Mouse (Mus musculus) cerebellum, adult 11-12 months (tissue): Measurements from ENCODE around the gene BC029722.
A peak's percentile ranks its signal among the peaks of the same experiment; 100 is the strongest.

Experiments used
- DNase-seq: peaks from one replicate; pipeline ENCODE4 v3.0.0; 2022

BC029722 gene

GRCm38 (mm10) chr2:155818596-155819391, 432 bp downstream of the BC029722 start:
- peak; percentile 96 for DNase-seq

GRCm38 (mm10) chr2:155817301-155818245, 1.7 kb downstream of the BC029722 start:
- peak; percentile 73 for DNase-seq

- DNase-seq: peak; percentile 83
Observed at GRCm38 (mm10) chr2:155816179-155816578, 3.0 kb downstream of the BC029722 start.

- peak; percentile 39 for DNase-seq
Observed at GRCm38 (mm10) chr2:155814829-155815228, 4.4 kb downstream of the BC029722 start.

GRCm38 (mm10) chr2:155812637-155813036, 6.6 kb downstream of the BC029722 start:
- peak; percentile 52 for DNase-seq

GRCm38 (mm10) chr2:155811821-155812396, 7.3 kb downstream of the BC029722 start:
- DNase-seq: peak; percentile 95

GRCm38 (mm10) chr2:155809620-155810019, 9.6 kb downstream of the BC029722 start:
- DNase-seq: no peak

GRCm38 (mm10) chr2:155807408-155807807, 11.8 kb downstream of the BC029722 start:
- DNase-seq: peak; percentile 66

GRCm38 (mm10) chr2:155806548-155806947, 12.7 kb downstream of the BC029722 start:
- DNase-seq: peak; percentile 98

GRCm38 (mm10) chr2:155805925-155806255, 13.3 kb downstream of the BC029722 start:
- DNase-seq: peak; percentile 72

- DNase-seq: peak; percentile 100
Observed at GRCm38 (mm10) chr2:155805231-155805924, 13.8 kb downstream of the BC029722 start.

GRCm38 (mm10) chr2:155804053-155804452, 15.2 kb downstream of the BC029722 start:
- DNase-seq: no peak

- no peak for DNase-seq
Observed at GRCm38 (mm10) chr2:155802761-155803160, 16.5 kb downstream of the BC029722 start.

GRCm38 (mm10) chr2:155798613-155799012, 20.6 kb downstream of the BC029722 start:
- DNase-seq: no peak

GRCm38 (mm10) chr2:155794674-155795445, 24.4 kb downstream of the BC029722 start:
- peak; percentile 99 for DNase-seq

- no peak for DNase-seq
Observed at GRCm38 (mm10) chr2:155792899-155793298, 26.3 kb downstream of the BC029722 start.

GRCm38 (mm10) chr2:155787949-155788931, 31.0 kb downstream of the BC029722 start:
- DNase-seq: peak; percentile 68

- DNase-seq: no peak
Observed at GRCm38 (mm10) chr2:155786905-155787304, 32.3 kb downstream of the BC029722 start.

- DNase-seq: peak; percentile 75
Observed at GRCm38 (mm10) chr2:155784534-155784933, 34.7 kb downstream of the BC029722 start.

- no peak for DNase-seq
Observed at GRCm38 (mm10) chr2:155779506-155779905, 39.7 kb downstream of the BC029722 start.

GRCm38 (mm10) chr2:155779066-155779465, 40.2 kb downstream of the BC029722 start:
- DNase-seq: no peak
